Mouse (Mus musculus): Measurements from ENCODE around the gene Uox. TPM values are rescaled to one million over a fixed set of nuclear protein-coding genes. Genes with fewer than 3 reads are reported as not detected.

Uox gene
- total RNA-seq, 2 experiments from 2014 or later = 0.45 TPM; not detected in 1

DNA sequence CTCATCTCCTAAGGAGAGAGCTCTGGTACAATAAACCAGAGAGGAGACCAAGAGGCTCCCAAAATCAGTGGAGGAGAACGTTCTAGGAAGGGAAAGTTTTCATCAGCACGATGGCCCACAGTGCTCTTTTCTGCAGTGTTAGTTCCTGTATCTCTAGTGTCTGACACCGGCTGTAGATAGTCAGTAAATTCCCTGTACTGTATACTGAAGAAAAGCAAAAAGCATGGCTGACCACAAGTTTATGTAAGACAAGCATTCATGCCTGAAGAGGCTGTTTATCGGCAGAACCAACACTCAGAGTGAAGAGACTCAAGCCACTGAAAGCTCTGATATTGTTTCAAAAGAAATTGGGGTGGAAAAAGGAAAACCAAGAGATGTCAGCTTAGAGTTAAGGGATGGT is 13.3 kb downstream of the Uox start:
- no peak for DNase-seq (ENCODE audit: low spot score)

GRCm38 (mm10) chr3:146583908-146584307 is 13.7 kb downstream of the Uox start:
- DNase-seq (ENCODE audit: low spot score) = no peak

DNA sequence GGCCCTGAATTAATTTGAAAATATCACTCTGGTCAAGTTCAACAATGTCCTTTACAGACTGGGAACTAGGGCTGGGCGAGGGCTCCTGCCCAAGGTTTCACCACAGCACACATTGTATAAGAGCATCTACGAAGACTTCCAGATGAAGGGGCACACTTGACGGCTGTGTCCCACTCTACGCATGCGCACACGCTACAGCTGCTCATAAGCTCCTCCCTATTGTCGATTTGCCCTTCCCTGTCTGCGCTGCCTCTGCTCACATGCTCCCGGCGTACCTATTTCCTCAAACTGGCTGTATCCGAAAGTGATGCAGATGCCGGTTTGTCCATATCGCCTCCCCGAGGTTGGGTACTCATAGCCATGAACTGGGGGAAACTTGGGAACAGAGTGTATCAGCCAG is 16.4 kb downstream of the Uox start:
- DNase-seq (ENCODE audit: low spot score) = no peak

DNA sequence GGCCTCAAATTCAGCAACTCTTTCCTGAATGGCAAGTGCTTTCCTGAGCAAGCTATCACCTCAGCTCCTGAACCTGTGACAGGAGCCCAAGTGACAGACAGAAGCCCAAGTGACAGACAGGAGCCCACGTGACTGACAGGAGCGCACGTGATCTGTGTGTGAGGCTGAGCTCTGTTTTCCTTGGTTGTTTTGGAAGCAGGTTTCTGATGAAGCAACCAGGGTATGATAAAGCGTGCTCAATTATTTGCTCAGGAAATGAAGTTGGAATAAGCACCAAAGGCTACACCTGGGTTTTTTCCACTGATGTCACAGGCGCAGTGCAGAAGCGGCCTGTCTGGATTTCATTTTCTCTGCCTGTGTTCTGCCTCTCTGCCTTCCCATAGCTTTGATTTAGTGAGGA is 19.3 kb downstream of the Uox start:
- no peak for DNase-seq (ENCODE audit: low spot score)

- no peak for DNase-seq (ENCODE audit: low spot score)
Observed at GRCm38 (mm10) chr3:146591159-146591558, 20.9 kb downstream of the Uox start.

- no peak for DNase-seq (ENCODE audit: low spot score)
Observed at GRCm38 (mm10) chr3:146591601-146592000, 21.4 kb downstream of the Uox start.

GRCm38 (mm10) chr3:146595440-146595839 is 25.2 kb downstream of the Uox start:
- no peak for DNase-seq (ENCODE audit: low spot score)

- DNase-seq (ENCODE audit: low spot score) = no peak
Observed at GRCm38 (mm10) chr3:146596387-146596786, 26.2 kb downstream of the Uox start.

- no peak for DNase-seq (ENCODE audit: low spot score)
Observed at GRCm38 (mm10) chr3:146596864-146597263, 26.6 kb downstream of the Uox start.

DNA sequence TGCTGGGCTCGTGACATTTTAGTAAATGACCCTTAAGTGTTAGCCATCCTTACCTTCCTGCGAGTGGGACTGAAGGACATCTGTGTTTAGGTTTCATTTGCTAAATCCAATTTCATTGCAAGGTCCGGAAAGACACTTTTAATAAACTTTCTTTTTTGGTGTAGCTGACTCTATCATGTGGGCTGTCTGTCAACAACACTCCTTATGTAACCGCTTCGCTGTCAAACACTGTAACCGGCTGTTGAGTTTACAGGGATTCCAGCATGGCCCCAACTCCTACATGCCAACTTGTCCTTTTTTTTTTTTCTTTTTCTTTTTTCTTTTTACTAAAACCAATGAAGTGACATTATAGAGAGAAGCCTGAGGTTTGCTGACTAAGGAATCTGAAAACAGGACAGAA is 28.2 kb downstream of the Uox start:
- DNase-seq (ENCODE audit: low spot score) = no peak

DNA sequence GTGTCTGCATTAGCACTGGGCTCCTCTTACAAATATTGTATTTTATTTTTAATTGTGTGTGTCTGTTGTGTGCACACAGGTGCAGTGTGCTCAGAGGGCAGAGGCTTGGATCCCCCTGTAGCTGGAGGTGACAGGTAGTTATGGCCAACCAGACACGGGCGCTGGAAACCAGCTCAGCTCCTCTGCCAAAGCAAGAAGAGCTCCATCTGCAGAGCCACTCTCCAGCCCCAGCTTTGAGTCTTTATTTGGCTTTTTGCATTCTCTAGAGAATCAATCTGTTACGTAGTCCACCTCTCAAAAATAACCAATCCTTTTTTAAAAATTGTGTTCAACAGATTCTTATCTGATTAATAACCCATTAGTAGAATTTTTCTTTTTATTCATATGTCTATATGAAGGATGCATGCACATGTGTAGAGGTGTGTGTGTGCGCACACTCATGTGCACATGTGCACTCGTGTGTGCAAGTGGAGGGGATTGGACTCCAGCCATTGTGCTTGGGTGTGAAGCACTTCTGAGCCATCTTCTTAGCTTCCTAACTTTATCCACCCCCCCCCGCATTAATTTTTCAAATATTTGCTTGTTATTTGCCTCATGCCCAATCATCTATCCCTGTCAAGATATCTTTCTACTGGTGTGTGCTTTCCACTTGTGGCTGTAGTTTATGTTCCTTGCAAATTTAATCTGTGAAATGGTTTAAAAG is 29.1 kb downstream of the Uox start:
- no peak for DNase-seq (ENCODE audit: low spot score)

- no peak for DNase-seq (ENCODE audit: low spot score)
Observed at GRCm38 (mm10) chr3:146601205-146601604, 31.0 kb downstream of the Uox start.

- DNase-seq (ENCODE audit: low spot score) = no peak
Observed at GRCm38 (mm10) chr3:146602531-146602930, 32.3 kb downstream of the Uox start.

DNA sequence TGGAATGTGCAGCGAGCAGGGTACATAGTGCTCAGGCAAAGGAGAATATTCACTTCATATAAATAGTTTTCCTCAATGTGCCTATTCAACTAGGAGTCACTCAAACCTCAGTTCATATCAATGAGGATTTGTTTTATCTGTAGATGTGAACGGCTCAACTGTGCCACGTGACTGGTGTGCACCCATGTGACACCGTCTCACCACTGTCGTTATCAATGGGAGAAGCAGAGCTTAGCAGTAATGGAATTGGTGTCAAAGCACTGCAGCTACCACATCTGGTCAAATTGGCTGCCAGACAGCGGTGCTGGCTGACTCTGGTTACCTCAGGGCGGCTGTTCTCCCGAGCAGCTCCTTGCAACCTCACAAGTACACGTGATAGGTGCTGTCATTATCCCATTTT is 34.4 kb downstream of the Uox start:
- DNase-seq (ENCODE audit: low spot score) = no peak

DNA sequence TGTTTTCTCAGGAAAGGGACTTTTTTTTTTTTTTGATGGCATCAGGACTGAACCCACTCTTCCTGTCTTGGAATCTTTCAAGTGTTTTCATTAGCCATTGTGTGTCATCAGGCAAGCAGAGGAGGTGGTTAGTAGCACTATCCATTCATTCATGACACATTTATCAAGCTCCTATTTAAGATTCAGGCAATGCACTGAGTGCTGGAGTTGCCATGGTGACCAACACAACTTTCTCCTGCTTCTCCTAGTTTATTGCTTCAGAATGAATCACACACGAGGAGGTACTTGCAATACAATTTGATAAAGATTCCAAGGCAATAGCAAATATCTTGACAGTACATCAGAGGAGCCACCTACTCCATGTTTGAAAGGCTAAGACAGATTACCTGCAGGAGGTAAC is 37.1 kb downstream of the Uox start:
- no peak for DNase-seq (ENCODE audit: low spot score)

DNA sequence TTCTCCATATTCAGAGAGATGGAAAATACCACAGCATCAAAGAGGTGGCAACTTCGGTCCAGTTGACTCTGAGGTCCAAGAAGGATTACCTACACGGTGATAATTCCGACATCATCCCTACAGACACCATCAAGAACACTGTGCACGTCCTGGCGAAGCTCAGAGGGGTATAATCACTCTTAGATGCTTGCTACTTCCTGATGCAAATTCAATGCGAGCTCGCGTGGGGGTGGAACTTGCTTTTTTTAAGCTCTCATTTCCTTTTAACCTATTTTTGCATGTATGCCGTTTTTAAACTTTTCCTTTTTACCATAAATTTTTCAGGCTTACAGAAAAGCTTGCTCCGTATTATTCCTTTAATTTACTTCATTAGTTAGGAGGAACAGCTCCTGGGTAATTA is 40.1 kb downstream of the Uox start:
- no peak for DNase-seq (ENCODE audit: low spot score)

GRCm38 (mm10) chr3:146611261-146611660 is 41.0 kb downstream of the Uox start:
- no peak for DNase-seq (ENCODE audit: low spot score)

GRCm38 (mm10) chr3:146611821-146612220 is 41.6 kb downstream of the Uox start:
- no peak for DNase-seq (ENCODE audit: low spot score)

DNA sequence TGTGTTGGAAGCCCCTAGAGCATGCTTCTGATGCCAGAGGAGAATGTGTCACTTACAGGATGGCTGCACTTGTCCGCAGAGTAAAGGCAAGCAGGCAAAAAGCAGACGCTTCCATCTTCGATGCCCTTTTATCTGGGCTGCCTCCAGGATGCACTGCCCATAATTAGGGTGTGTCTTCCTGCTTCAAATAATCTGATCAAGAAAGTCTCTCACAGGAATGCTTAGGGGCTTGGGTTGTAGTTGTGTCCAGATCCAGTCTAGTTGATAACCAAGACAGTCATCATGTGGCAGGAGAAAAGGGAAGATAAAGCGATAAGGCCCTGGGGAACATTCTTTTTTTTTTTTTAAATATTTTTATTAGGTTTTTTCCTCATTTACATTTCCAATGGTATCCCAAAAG is 45.3 kb downstream of the Uox start, which contains the start of gene Dnase2b:
Gene Dnase2b, minus strand, starts transcription at position 101 of the 400 bp plus-strand sequence.
- no peak for DNase-seq (ENCODE audit: low spot score)

DNA sequence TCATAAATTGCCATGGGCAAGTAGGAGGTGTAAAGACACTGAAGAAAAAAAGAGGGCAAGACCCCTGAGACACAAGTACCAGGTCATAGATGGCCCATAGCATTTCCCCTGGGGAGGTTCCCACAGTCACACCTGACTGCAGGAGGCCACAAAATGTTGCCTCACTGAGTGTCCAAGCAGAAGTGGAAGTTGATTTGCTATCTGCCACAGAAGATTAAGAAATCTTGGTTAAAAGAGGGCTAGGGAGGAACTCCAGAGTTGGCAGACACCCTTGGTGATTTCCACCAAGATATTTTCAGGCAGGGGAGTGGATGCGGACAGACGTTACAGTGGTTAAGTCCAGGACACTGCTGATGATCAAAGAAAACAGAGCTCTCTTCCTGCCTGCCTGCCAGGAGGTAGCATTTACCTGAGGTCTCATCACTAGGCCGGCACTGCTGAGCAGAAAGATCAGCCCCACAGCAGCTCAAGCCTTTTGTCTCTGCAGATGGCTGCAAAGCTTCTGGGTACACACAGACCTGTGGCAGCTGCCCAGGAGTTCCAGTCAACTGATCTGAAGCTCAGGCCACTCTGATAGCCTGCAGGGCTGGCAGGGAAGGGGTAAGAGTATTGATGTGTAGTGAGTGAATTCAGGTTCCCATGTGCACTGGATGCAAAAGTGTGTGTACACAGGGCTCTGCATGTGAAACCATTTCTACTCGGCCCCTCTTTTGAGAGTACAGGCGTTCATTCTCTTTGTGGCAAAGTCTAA is 46.5 kb downstream of the Uox start:
- no peak for DNase-seq (ENCODE audit: low spot score)

DNA sequence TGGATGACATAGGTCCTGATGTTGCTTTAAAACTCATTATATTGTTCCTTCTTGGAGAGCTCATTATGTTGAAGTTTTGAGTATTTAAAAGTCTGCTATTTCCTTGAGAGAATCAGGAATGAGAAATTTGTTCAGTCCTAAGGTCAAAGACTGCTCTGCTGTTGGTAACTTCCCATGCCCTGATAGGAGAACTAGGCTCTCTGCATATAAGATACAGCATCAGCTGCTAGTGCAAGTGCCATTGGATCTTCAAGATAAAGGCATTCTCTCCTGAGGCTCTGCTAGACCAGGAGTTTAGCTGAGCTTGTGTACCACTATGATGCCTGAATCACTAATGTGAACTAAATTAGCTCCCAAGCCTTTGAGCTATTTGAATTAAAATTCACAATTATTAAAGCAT is 47.7 kb downstream of the Uox start:
- no peak for DNase-seq (ENCODE audit: low spot score)

GRCm38 (mm10) chr3:146618357-146618756 is 48.1 kb downstream of the Uox start:
- DNase-seq (ENCODE audit: low spot score) = no peak

DNA sequence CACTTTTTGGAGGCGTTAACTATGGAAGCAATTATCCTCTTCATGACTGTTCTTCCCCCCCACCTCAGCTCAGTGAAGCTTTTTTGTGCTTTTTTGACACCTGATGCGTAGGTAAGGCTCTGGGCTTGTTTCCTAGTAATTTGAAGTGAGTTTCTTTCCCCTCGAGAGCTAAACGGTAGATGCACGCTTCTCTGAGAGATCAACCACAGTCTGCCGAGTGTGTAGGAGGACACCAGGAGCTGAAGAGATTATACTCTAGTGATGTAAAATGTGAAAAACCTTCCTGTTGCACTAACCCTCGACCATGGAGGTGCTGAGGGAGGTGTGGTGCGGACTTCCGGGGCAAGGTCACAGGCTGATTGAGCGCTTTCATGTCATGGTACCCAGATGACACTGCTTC is 49.9 kb downstream of the Uox start:
- no peak for DNase-seq (ENCODE audit: low spot score)
